In the genomic region with DNA sequence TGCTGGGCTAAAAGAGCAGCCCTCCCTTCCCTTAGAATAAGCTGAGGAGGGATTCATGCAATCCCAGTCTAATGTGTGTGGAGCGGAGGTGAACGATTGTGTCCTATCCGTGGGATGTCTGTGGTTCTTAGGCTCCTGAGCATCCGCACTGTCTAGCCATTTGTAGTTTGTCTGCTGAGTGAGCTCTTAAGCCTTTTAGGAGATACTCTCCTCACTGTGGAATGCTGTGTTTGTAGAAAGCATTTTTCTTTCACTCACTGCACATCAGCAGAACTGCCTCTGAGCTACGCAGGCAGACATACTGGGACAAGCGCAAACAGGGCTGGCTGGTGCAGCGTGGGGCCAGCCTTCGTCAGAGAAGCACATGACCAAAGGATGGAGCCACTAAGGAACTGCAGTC, we compare ENCODE assay signal across 16 mouse cellular contexts.
DNase-seq lines count a peak whose midpoint lies in the region; ATAC-seq and TF ChIP-seq lines count a peak whose summit lies in the region.
"Had no signal": no experiment of that assay in that cellular context is flagged by ENCODE, and none has a peak within 500 bp of the region (broad histone marks: within the 10 kb centered on the region; RNA-seq: fewer than 3 reads in every experiment).

No protein-coding gene starts in this region.

- peak overlapping the region; percentile 34 for H3K4me2 ChIP-seq in forebrain, embryonic 13.5 days
- H3K4me2 ChIP-seq in midbrain, embryonic 12.5 days (replicated peaks): no peak overlapping the region
- peak overlapping the region; percentile 46 for H3K4me2 ChIP-seq in hindbrain, postnatal 0 days (ENCODE audit: low read depth, low read length)
- H3K4me2 ChIP-seq in stomach, embryonic 16.5 days (ENCODE audit: low read depth, low read length): no peak overlapping the region
- H3K4me2 ChIP-seq: embryonic facial prominence, embryonic 12.5 days; heart, embryonic 15.5 days; limb, embryonic 12.5 days had no signal

- TF ChIP-seq CTCF in hindbrain, postnatal 0 days (IDR thresholded peaks at IDR 0.05; ENCODE audit: low read depth): no peak

- H3K27ac ChIP-seq in forebrain, embryonic 13.5 days: peak overlapping the region; percentile 82
- H3K27ac ChIP-seq in forebrain, embryonic 10.5 days: no peak overlapping the region
- H3K27ac ChIP-seq in midbrain, embryonic 12.5 days (replicated peaks): peak overlapping the region; percentile 46
- no peak overlapping the region for H3K27ac ChIP-seq in midbrain, embryonic 10.5 days (replicated peaks)
- peak overlapping the region; percentile 84 for H3K27ac ChIP-seq in hindbrain, postnatal 0 days
- peak overlapping the region; percentile 25 for H3K27ac ChIP-seq in stomach, embryonic 16.5 days (ENCODE audit: low read length)
- H3K27ac ChIP-seq: embryonic facial prominence, embryonic 12.5 days; gastrocnemius, adult 2 months; heart, embryonic 15.5 days; limb, embryonic 12.5 days had no signal

- DNase-seq in forebrain, embryonic 10.5 days (ENCODE audit: extremely low spot score, low spot score): no peak
- DNase-seq in midbrain, embryonic 10.5 days (ENCODE audit: low spot score): no peak
- peak; percentile 67 for DNase-seq in hindbrain, postnatal 0 days (ENCODE audit: low spot score)
- DNase-seq in B cell, adult 2 months: no peak
- no peak for DNase-seq in ovary, postnatal 10 days (ENCODE audit: low spot score)
- DNase-seq: adrenal gland, postnatal 10 days; gastrocnemius, adult 2 months; kidney, postnatal 10 days; lung, postnatal 14 days; thymus, postnatal 36 days had no signal

- no peaks in the 10 kb centered on the region for H3K9me3 ChIP-seq in forebrain, embryonic 13.5 days (replicated peaks)
- no peaks in the 10 kb centered on the region for H3K9me3 ChIP-seq in forebrain, embryonic 10.5 days
- no peaks in the 10 kb centered on the region for H3K9me3 ChIP-seq in midbrain, embryonic 12.5 days
- H3K9me3 ChIP-seq in midbrain, embryonic 10.5 days (replicated peaks): no peaks in the 10 kb centered on the region
- no peaks in the 10 kb centered on the region for H3K9me3 ChIP-seq in hindbrain, postnatal 0 days (ENCODE audit: low read length)
- H3K9me3 ChIP-seq in stomach, embryonic 16.5 days (replicated peaks; ENCODE audit: control insufficient read depth, low read length): no peaks in the 10 kb centered on the region
- H3K9me3 ChIP-seq: embryonic facial prominence, embryonic 12.5 days; heart, embryonic 15.5 days had no signal

- WGBS in forebrain, embryonic 13.5 days: 73% methylated on average over 8 of the region's 8 CpGs
- WGBS in forebrain, embryonic 10.5 days: 82% methylated on average over 8 of the region's 8 CpGs
- 74% methylated on average over 8 of the region's 8 CpGs for WGBS in midbrain, embryonic 12.5 days
- 88% methylated on average over 8 of the region's 8 CpGs for WGBS in midbrain, embryonic 10.5 days
- WGBS in hindbrain, postnatal 0 days: 30% methylated on average over 8 of the region's 8 CpGs
- 32% methylated on average over 8 of the region's 8 CpGs for WGBS in stomach, embryonic 16.5 days

- H3K4me1 ChIP-seq in forebrain, embryonic 13.5 days: no peaks in the 10 kb centered on the region; the same call in 1 of the 2 replicates
- no peaks in the 10 kb centered on the region for H3K4me1 ChIP-seq in forebrain, embryonic 10.5 days
- H3K4me1 ChIP-seq in midbrain, embryonic 12.5 days: 0 out of 2 replicates have a peak, but pooled peaks cover 3% of the 10 kb centered on the region
- no peaks in the 10 kb centered on the region for H3K4me1 ChIP-seq in midbrain, embryonic 10.5 days
- no peaks in the 10 kb centered on the region for H3K4me1 ChIP-seq in hindbrain, postnatal 0 days (ENCODE audit: insufficient read depth, low read length)
- peaks cover 12% of the 10 kb centered on the region for H3K4me1 ChIP-seq in stomach, embryonic 16.5 days (ENCODE audit: control insufficient read depth, insufficient read depth, low read length)
- H3K4me1 ChIP-seq: embryonic facial prominence, embryonic 12.5 days; heart, embryonic 15.5 days; limb, embryonic 12.5 days had no signal

- no peak overlapping the region for H3K4me3 ChIP-seq in forebrain, embryonic 13.5 days
- H3K4me3 ChIP-seq in forebrain, embryonic 10.5 days: no peak overlapping the region
- H3K4me3 ChIP-seq in midbrain, embryonic 12.5 days: no peak overlapping the region
- H3K4me3 ChIP-seq in midbrain, embryonic 10.5 days: no peak overlapping the region
- peak overlapping the region; percentile 2; the same call in 1 of the 2 replicates for H3K4me3 ChIP-seq in hindbrain, postnatal 0 days (ENCODE audit: low read length)
- H3K4me3 ChIP-seq in stomach, embryonic 16.5 days (replicated peaks; ENCODE audit: low read length): no peak overlapping the region
- H3K4me3 ChIP-seq: embryonic facial prominence, embryonic 12.5 days; gastrocnemius, adult 2 months; heart, embryonic 15.5 days; limb, embryonic 12.5 days had no signal

- H3K9ac ChIP-seq in forebrain, embryonic 13.5 days: no peak overlapping the region
- no peak overlapping the region for H3K9ac ChIP-seq in midbrain, embryonic 12.5 days (replicated peaks)
- no peak overlapping the region; the same call in 1 of the 2 replicates for H3K9ac ChIP-seq in hindbrain, postnatal 0 days (replicated peaks; ENCODE audit: low read length)
- H3K9ac ChIP-seq in stomach, embryonic 16.5 days (ENCODE audit: low read length): no peak overlapping the region
- H3K9ac ChIP-seq: embryonic facial prominence, embryonic 12.5 days; heart, embryonic 15.5 days; limb, embryonic 12.5 days had no signal

- no peaks in the 10 kb centered on the region for H3K27me3 ChIP-seq in forebrain, embryonic 13.5 days
- no peaks in the 10 kb centered on the region for H3K27me3 ChIP-seq in forebrain, embryonic 10.5 days (ENCODE audit: poor library complexity, severe bottlenecking)
- H3K27me3 ChIP-seq in midbrain, embryonic 12.5 days: no peaks in the 10 kb centered on the region
- H3K27me3 ChIP-seq in midbrain, embryonic 10.5 days (ENCODE audit: low read depth, poor library complexity, severe bottlenecking): no peaks in the 10 kb centered on the region
- no peaks in the 10 kb centered on the region for H3K27me3 ChIP-seq in hindbrain, postnatal 0 days (ENCODE audit: insufficient read depth, low read length)
- no peaks in the 10 kb centered on the region for H3K27me3 ChIP-seq in stomach, embryonic 16.5 days (ENCODE audit: control insufficient read depth, insufficient read depth, low read length)
- H3K27me3 ChIP-seq: embryonic facial prominence, embryonic 12.5 days; heart, embryonic 15.5 days; limb, embryonic 12.5 days had no signal

- ATAC-seq in forebrain, embryonic 13.5 days: peak; percentile 66; the same call in 1 of the 2 replicates
- ATAC-seq in midbrain, embryonic 12.5 days (ENCODE audit: low FRiP score, low read depth): no peak
- peak; percentile 86 for ATAC-seq in hindbrain, postnatal 0 days
- ATAC-seq in stomach, embryonic 16.5 days (ENCODE audit: insufficient read depth, low FRiP score): peak; percentile 10; the same call in 1 of the 2 replicates

- H3K36me3 ChIP-seq in forebrain, embryonic 13.5 days (ENCODE audit: poor library complexity, severe bottlenecking): no peaks in the 10 kb centered on the region
- H3K36me3 ChIP-seq in forebrain, embryonic 10.5 days (replicated peaks): no peaks in the 10 kb centered on the region
- H3K36me3 ChIP-seq in midbrain, embryonic 12.5 days: no peaks in the 10 kb centered on the region
- no peaks in the 10 kb centered on the region for H3K36me3 ChIP-seq in midbrain, embryonic 10.5 days
- H3K36me3 ChIP-seq in hindbrain, postnatal 0 days (ENCODE audit: insufficient read depth, low read length): no peaks in the 10 kb centered on the region
- H3K36me3 ChIP-seq in stomach, embryonic 16.5 days (ENCODE audit: control insufficient read depth, insufficient read depth, low read length): no peaks in the 10 kb centered on the region
- H3K36me3 ChIP-seq: embryonic facial prominence, embryonic 12.5 days; heart, embryonic 15.5 days; limb, embryonic 12.5 days had no signal

Comparison
In these comparisons a context has a peak if more than half of its experiments do, and no peak if none do; other contexts are left out.
1. H3K27ac ChIP-seq: peak in forebrain, embryonic 13.5 days (single experiment), midbrain, embryonic 12.5 days (single experiment), hindbrain, postnatal 0 days (single experiment) and stomach, embryonic 16.5 days (single experiment); none in forebrain, embryonic 10.5 days (single experiment) and midbrain, embryonic 10.5 days (single experiment).
2. H3K4me2 ChIP-seq: peak in forebrain, embryonic 13.5 days (single experiment) and hindbrain, postnatal 0 days (single experiment); none in midbrain, embryonic 12.5 days (single experiment) and stomach, embryonic 16.5 days (single experiment).